Mouse (Mus musculus) spleen, adult 2 months (tissue): ENCODE data around the gene Tmpo.

ENCODE experiments used
- CTCF ChIP-seq: fragments of 200-500 bp; IDR thresholded peaks from 2 replicates; pipeline ENCODE4 v1.5.1; 2011; ENCODE audit warnings: mild to moderate bottlenecking, inconsistent platforms; ENCODE audit not compliant: insufficient read depth, insufficient read length, insufficient replicate concordance; ENCODE audit errors: extremely low read depth
- POLR2A ChIP-seq: fragments of 200-500 bp; IDR thresholded peaks from 2 replicates; pipeline ENCODE4 v1.6.1; 2011; ENCODE audit warnings: low read depth, low read length, inconsistent platforms

DNA sequence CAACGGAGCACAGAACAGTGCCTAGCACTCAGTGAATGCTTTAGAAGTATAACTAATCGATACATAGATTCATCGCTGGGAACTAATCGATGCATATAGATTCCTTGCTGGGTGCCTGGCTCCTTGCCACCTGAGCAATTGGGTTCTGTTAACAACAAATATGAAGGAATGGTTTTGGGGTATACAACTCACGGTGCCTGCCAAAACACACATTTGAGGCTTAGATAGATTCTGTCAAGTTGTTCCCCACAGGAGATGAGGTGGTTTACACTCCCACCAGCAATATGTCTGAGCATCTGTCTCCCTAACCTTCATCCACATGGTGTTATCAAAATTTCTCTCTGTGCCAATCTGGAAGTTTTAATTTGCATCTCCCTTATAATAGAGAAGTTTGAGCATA lies 10.7 kb upstream of the Tmpo start:
- TF ChIP-seq POLR2A (no peak), CTCF (no peak)
